Mouse (Mus musculus) urinary bladder, adult 18-20 months (tissue): ENCODE results near the gene Eri3.
A peak's percentile ranks its signal among the peaks of the same experiment; 100 is the strongest.

Experiments used
- DNase-seq, 2 experiments: peaks; one replicate each; pipeline ENCODE4 v3.0.0; 2022; ENCODE audit warnings: low spot score in 2 of 2, mixed read lengths in 2 of 2

Gene Eri3

GRCm38 (mm10) chr4:117550140-117550851 is at the start of gene Eri3:
Eri3 (plus strand) TSS chr4:117550365.
- DNase-seq: peak; percentile 97 to 98

- no peak for DNase-seq
Measured at GRCm38 (mm10) chr4:117518246-117518645, 31.9 kb upstream of the Eri3 start.

- no peak for DNase-seq
Measured at GRCm38 (mm10) chr4:117521350-117521749, 28.8 kb upstream of the Eri3 start.

GRCm38 (mm10) chr4:117525990-117526389 is 24.2 kb upstream of the Eri3 start:
- DNase-seq: no peak

- no peak for DNase-seq
Measured at GRCm38 (mm10) chr4:117527116-117527899, 22.9 kb upstream of the Eri3 start.

GRCm38 (mm10) chr4:117527952-117528351 is 22.2 kb upstream of the Eri3 start:
- DNase-seq: peak in 1 of 2 experiments; percentile 21

GRCm38 (mm10) chr4:117529843-117530242 is 20.3 kb upstream of the Eri3 start:
- DNase-seq: no peak

- no peak for DNase-seq
Measured at GRCm38 (mm10) chr4:117535496-117536200, 14.5 kb upstream of the Eri3 start.

GRCm38 (mm10) chr4:117537002-117537401 is 13.2 kb upstream of the Eri3 start:
- no peak for DNase-seq

- DNase-seq: no peak
Measured at GRCm38 (mm10) chr4:117539329-117539980, 10.7 kb upstream of the Eri3 start.

- no peak for DNase-seq
Measured at GRCm38 (mm10) chr4:117540571-117540970, 9.6 kb upstream of the Eri3 start.

GRCm38 (mm10) chr4:117545448-117545847 is 4.7 kb upstream of the Eri3 start:
- DNase-seq: no peak

- no peak for DNase-seq
Measured at GRCm38 (mm10) chr4:117546616-117547015, 3.5 kb upstream of the Eri3 start.

- DNase-seq: no peak
Measured at GRCm38 (mm10) chr4:117549576-117549975, 589 bp upstream of the Eri3 start.

- no peak for DNase-seq
Measured at GRCm38 (mm10) chr4:117551144-117552000, 1.2 kb downstream of the Eri3 start.

- no peak for DNase-seq
Measured at GRCm38 (mm10) chr4:117555495-117555894, 5.3 kb downstream of the Eri3 start.

GRCm38 (mm10) chr4:117556372-117556771 is 6.2 kb downstream of the Eri3 start:
- DNase-seq: no peak

GRCm38 (mm10) chr4:117557068-117557645 is 7.0 kb downstream of the Eri3 start:
- DNase-seq: no peak

GRCm38 (mm10) chr4:117563967-117564366 is 13.8 kb downstream of the Eri3 start:
- DNase-seq: no peak

GRCm38 (mm10) chr4:117568846-117569245 is 18.7 kb downstream of the Eri3 start:
- DNase-seq: no peak

- DNase-seq: no peak
Measured at GRCm38 (mm10) chr4:117570964-117571363, 20.8 kb downstream of the Eri3 start.
